ENCODE assay signal across 10 mouse cellular contexts in the genomic region with DNA sequence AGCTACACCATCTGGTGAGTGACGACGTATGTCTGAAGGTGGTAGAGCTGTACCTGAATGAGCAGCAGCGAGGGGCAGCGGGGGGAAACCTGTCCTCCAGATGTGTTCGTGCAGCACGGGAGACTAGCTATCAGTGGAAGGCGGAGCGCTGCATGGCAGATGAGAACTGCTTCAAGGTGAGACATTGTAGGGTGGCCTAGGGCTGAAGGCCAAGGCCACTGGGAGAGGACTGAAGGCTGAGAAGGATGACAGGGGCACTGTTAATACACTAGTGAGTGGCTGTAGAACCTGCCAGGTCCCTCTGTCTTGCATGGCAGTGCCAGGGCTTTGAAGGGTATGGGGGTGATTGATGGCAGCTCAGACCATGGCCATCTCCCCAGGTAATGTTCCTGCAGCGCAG.
A peak's percentile ranks its signal among the peaks of the same experiment; 100 is the strongest.
DNase-seq lines count a peak whose midpoint lies in the region; ATAC-seq lines count a peak whose summit lies in the region.
"Had no signal": no experiment of that assay in that cellular context is flagged by ENCODE, and none has a peak within 500 bp of the region (broad histone marks: within the 10 kb centered on the region; RNA-seq: fewer than 3 reads in every experiment).

No protein-coding gene starts in this region.

- no peak for ATAC-seq in frontal cortex, adult (ENCODE audit: low TSS enrichment)

- DNase-seq in frontal cortex, postnatal 10 days (ENCODE audit: low spot score in 2 of 2): peak; percentile 2 to 5
- DNase-seq in layer of hippocampus, adult 9-11 months: peak; percentile 3
- DNase-seq in layer of hippocampus, adult 9-10 months (ENCODE audit: low spot score): no peak
- DNase-seq in right cerebral cortex, postnatal 10 days (ENCODE audit: low spot score in 2 of 2): peak; percentile 20 to 21
- no peak for DNase-seq in right cerebral cortex, postnatal 4 days
- DNase-seq in testis, postnatal 14 days (ENCODE audit: low spot score): peak; percentile 3
- DNase-seq in retina, embryonic 14.5 days (ENCODE audit: low spot score): no peak
- DNase-seq: cerebellum, adult 8-10 months; liver, embryonic 13.5 days had no signal

Comparison
In these comparisons a context has a peak if more than half of its experiments do, and no peak if none do; other contexts are left out.
1. DNase-seq: peak in frontal cortex, postnatal 10 days (2 of 2), layer of hippocampus, adult 9-11 months (single experiment), right cerebral cortex, postnatal 10 days (2 of 2) and testis, postnatal 14 days (single experiment); none in layer of hippocampus, adult 9-10 months (single experiment), right cerebral cortex, postnatal 4 days (single experiment) and retina, embryonic 14.5 days (single experiment).